Mouse (Mus musculus) urinary bladder, adult 18-20 months (tissue): ENCODE data around the gene Gm21425.
"Not testable (repeated sequence)": the region's sequence is repeated elsewhere in the genome, so short reads cannot be mapped to it uniquely, and the experiment has no call there.

ENCODE experiments used
- DNase-seq, 2 experiments: peaks; one replicate each; pipeline ENCODE4 v3.0.0; 2022; ENCODE audit warnings: low spot score in 2 of 2, mixed read lengths in 2 of 2

Gene Gm21425

GRCm38 (mm10) chrY:13161668-13162067, at the start of gene Gm21425:
Gene Gm21425 (plus strand): TSS chrY:13161968.
- DNase-seq: not testable (repeated sequence)

GRCm38 (mm10) chrY:13133392-13133791, 28.4 kb upstream of the Gm21425 start, which contains the start of gene Gm21891:
Gene Gm21891 (minus strand): TSS chrY:13133492.
- DNase-seq: not testable (repeated sequence)
